Mouse (Mus musculus): ENCODE measurements around the gene Pogz. TPM values are rescaled to one million over a fixed set of nuclear protein-coding genes. Genes with fewer than 3 reads are reported as not detected.
"Not testable (repeated sequence)": the region's sequence is repeated elsewhere in the genome, so short reads cannot be mapped to it uniquely, and the experiment has no call there.

Gene Pogz
- polyA plus RNA-seq, 2 experiments = 2.6 to 6.0 TPM

DNA sequence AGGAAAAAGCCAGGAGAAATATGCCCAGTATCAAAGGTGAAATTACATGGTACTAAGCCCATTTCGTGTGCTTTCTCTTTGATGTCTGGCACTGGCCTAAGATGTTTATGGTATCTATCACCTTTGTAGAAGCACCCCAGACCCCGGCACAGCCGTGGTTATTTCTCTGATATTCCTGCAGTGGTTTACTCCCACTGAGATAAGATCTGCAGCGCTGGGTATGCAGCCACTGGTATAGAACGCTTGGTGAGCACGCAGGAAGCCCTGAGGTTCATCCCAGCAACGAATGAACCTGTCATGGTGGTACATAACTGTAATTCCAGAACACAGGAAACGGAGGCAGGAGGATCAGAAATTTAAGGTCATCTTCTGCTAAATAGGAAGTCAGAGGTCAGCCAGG lies 87.3 kb downstream of the Pogz start:
- H3K9me3 ChIP-seq (ENCODE audit: control insufficient read depth, low read length) = no peaks in the 10 kb centered on the region
- H3K36me3 ChIP-seq (replicated peaks; ENCODE audit: control insufficient read depth, insufficient read depth, low read depth) = no peaks in the 10 kb centered on the region
- no peak overlapping the region for H3K27ac ChIP-seq
- ATAC-seq (ENCODE audit: insufficient read depth) (no peak), DNase-seq (ENCODE audit: low read depth in 3 of 3, low spot score in 3 of 3) (no peak)
- no peak overlapping the region for H3K4me2 ChIP-seq (ENCODE audit: low read depth)
- no peak for TF ChIP-seq EP300 (IDR thresholded peaks at IDR 0.05; ENCODE audit: low read depth)
- TF ChIP-seq CTCF (IDR thresholded peaks at IDR 0.05; ENCODE audit: low read depth) = no peak
- WGBS (ENCODE audit: insufficient replicate concordance) = 24% methylated on average over 8 of the region's 8 CpGs
- peaks cover 10 to 39% of the 10 kb centered on the region in 2 experiments; a peak in 3 of 4 replicates for H3K4me1 ChIP-seq (replicated peaks; ENCODE audit: control insufficient read depth in 2 of 2, insufficient read depth in 2 of 2, low read length in 1 of 2)
- no peak overlapping the region for H3K4me3 ChIP-seq (ENCODE audit: insufficient read depth in 1 of 2, low read depth in 2 of 2, low read length in 2 of 2)
- H3K9ac ChIP-seq (replicated peaks) = no peak overlapping the region
- H3K27me3 ChIP-seq (ENCODE audit: control insufficient read depth, insufficient read depth, low read length) = no peaks in the 10 kb centered on the region

- DNase-seq (ENCODE audit: low read depth in 3 of 3, low spot score in 3 of 3) = peak in 1 of 3 experiments; percentile 41
- peak; percentile 95 for ATAC-seq (ENCODE audit: insufficient read depth)
- WGBS (ENCODE audit: insufficient replicate concordance) = 8% methylated on average over 4 of the region's 4 CpGs
- Histone ChIP-seq H3K4me1 (replicated peaks; ENCODE audit: control insufficient read depth in 2 of 2, insufficient read depth in 2 of 2, low read length in 1 of 2) (peaks cover 10 to 38% of the 10 kb centered on the region in 2 experiments; a peak in 3 of 4 replicates), H3K27ac (peak overlapping the region; percentile 57; the same call in 1 of the 2 replicates), H3K4me2 (ENCODE audit: low read depth) (peak overlapping the region; percentile 22; the same call in 1 of the 2 replicates)
- H3K9me3 ChIP-seq (ENCODE audit: control insufficient read depth, low read length); H3K36me3 ChIP-seq (replicated peaks; ENCODE audit: control insufficient read depth, insufficient read depth, low read depth); H3K9ac ChIP-seq (replicated peaks); H3K4me3 ChIP-seq (ENCODE audit: insufficient read depth in 1 of 2, low read depth in 2 of 2, low read length in 2 of 2); H3K27me3 ChIP-seq (ENCODE audit: control insufficient read depth, insufficient read depth, low read length): not testable (repeated sequence)
- TF ChIP-seq EP300 (IDR thresholded peaks at IDR 0.05; ENCODE audit: low read depth) = peak; percentile 78
These were observed 89.0 kb downstream of the Pogz start for GRCm38 (mm10) chr3:94926301-94926736.

- not testable (repeated sequence) for DNase-seq (ENCODE audit: low read depth in 3 of 3, low spot score in 3 of 3); H3K4me2 ChIP-seq (ENCODE audit: low read depth); ATAC-seq (ENCODE audit: insufficient read depth); H3K9me3 ChIP-seq (ENCODE audit: control insufficient read depth, low read length); H3K36me3 ChIP-seq (replicated peaks; ENCODE audit: control insufficient read depth, insufficient read depth, low read depth); H3K27ac ChIP-seq; H3K9ac ChIP-seq (replicated peaks); H3K4me3 ChIP-seq (ENCODE audit: insufficient read depth in 1 of 2, low read depth in 2 of 2, low read length in 2 of 2); H3K27me3 ChIP-seq (ENCODE audit: control insufficient read depth, insufficient read depth, low read length)
- WGBS (ENCODE audit: insufficient replicate concordance) = 66% methylated on average over 4 of the region's 4 CpGs
- H3K4me1 ChIP-seq (replicated peaks; ENCODE audit: control insufficient read depth in 2 of 2, insufficient read depth in 2 of 2, low read length in 1 of 2) = peaks cover 11 to 56% of the 10 kb centered on the region in 2 experiments
These were observed 91.6 kb downstream of the Pogz start for GRCm38 (mm10) chr3:94928979-94929378.

- not testable (repeated sequence) for H3K36me3 ChIP-seq (replicated peaks; ENCODE audit: control insufficient read depth, insufficient read depth, low read depth); H3K4me3 ChIP-seq (ENCODE audit: insufficient read depth in 1 of 2, low read depth in 2 of 2, low read length in 2 of 2); DNase-seq (ENCODE audit: low read depth in 3 of 3, low spot score in 3 of 3); ATAC-seq (ENCODE audit: insufficient read depth); H3K4me2 ChIP-seq (ENCODE audit: low read depth); H3K27me3 ChIP-seq (ENCODE audit: control insufficient read depth, insufficient read depth, low read length); H3K9me3 ChIP-seq (ENCODE audit: control insufficient read depth, low read length); H3K9ac ChIP-seq (replicated peaks); H3K27ac ChIP-seq
- H3K4me1 ChIP-seq (replicated peaks; ENCODE audit: control insufficient read depth in 2 of 2, insufficient read depth in 2 of 2, low read length in 1 of 2) = peaks cover 8 to 54% of the 10 kb centered on the region in 2 experiments
- WGBS (ENCODE audit: insufficient replicate concordance) = 59% methylated on average over 7 of the region's 7 CpGs
These were observed 93.3 kb downstream of the Pogz start for GRCm38 (mm10) chr3:94930386-94931266.

DNA sequence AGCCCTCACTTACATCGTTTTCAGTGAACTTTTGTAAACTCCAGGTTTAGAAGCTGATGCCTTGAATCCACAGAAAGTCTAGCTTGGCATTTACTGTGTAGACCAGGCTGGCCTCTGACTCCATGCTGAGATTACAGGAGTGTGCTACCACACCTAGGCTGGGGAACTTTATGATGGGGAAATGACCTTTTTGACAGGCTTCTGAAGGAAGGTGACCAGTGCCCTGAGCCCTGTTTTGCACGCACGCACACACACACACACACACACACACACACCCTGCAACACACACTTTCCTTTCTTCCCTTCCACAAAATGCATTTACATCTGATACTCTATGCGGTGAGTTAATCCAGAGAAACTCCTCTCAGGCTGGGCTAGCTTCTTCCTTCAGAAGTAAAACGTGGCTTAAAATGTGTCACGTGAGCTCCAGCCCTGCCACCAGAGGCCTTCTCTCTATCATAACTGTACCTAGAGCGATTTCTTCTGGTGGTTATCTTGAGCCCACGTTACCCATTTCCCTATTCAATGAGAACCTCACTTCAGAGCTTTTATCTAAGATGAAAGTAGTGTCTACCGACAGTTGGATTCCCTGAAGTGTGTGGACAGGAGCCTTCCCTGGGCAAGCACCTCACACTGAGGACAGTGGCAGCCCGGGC lies 94.2 kb downstream of the Pogz start:
- H3K27me3 ChIP-seq (ENCODE audit: control insufficient read depth, insufficient read depth, low read length); H3K4me2 ChIP-seq (ENCODE audit: low read depth); H3K36me3 ChIP-seq (replicated peaks; ENCODE audit: control insufficient read depth, insufficient read depth, low read depth); H3K9me3 ChIP-seq (ENCODE audit: control insufficient read depth, low read length); H3K4me3 ChIP-seq (ENCODE audit: insufficient read depth in 1 of 2, low read depth in 2 of 2, low read length in 2 of 2); H3K9ac ChIP-seq (replicated peaks): not testable (repeated sequence)
- peak overlapping the region; percentile 40; the same call in 1 of the 2 replicates for H3K27ac ChIP-seq
- peak; percentile 45 for ATAC-seq (ENCODE audit: insufficient read depth)
- peak in 2 of 3 experiments; percentile 41 to 53 for DNase-seq (ENCODE audit: low read depth in 3 of 3, low spot score in 3 of 3)
- H3K4me1 ChIP-seq (replicated peaks; ENCODE audit: control insufficient read depth in 2 of 2, insufficient read depth in 2 of 2, low read length in 1 of 2) = peaks cover 10 to 54% of the 10 kb centered on the region in 2 experiments
- WGBS (ENCODE audit: insufficient replicate concordance) = 35% methylated on average over 10 of the region's 10 CpGs
- TF ChIP-seq EP300 (IDR thresholded peaks at IDR 0.05; ENCODE audit: low read depth) = peak; percentile 54

Other genes with a start within 250 kb of the Pogz start
- gene Gm10972, start 194.5 kb upstream of the Pogz start, polyA plus RNA-seq (2012; rRNA removed) = not detected in 2 replicates
- not detected in 2 replicates for gene Gm10972, start 194.5 kb upstream of the Pogz start, polyA plus RNA-seq (2014; fragmentation: Nextera tagmentation; extraction: Ambion mirVana)
- gene Tuft1, start 178.7 kb upstream of the Pogz start, polyA plus RNA-seq (2012; rRNA removed) = 5.7 and 6.2 TPM in 2 replicates
- 7.4 and 7.8 TPM in 2 replicates for gene Tuft1, start 178.7 kb upstream of the Pogz start, polyA plus RNA-seq (2014; fragmentation: Nextera tagmentation; extraction: Ambion mirVana)
- gene Selenbp2, start 144.0 kb upstream of the Pogz start, polyA plus RNA-seq (2012; rRNA removed) = 19.6 and 20.7 TPM in 2 replicates
- gene Selenbp2, start 144.0 kb upstream of the Pogz start, polyA plus RNA-seq (2014; fragmentation: Nextera tagmentation; extraction: Ambion mirVana) = 21.2 and 24.3 TPM in 2 replicates
- 4.3 and 4.6 TPM in 2 replicates for gene Cgn, start 51.1 kb upstream of the Pogz start, polyA plus RNA-seq (2012; rRNA removed)
- gene Cgn, start 51.1 kb upstream of the Pogz start, polyA plus RNA-seq (2014; fragmentation: Nextera tagmentation; extraction: Ambion mirVana) = 5.7 and 7.2 TPM in 2 replicates
- gene Psmb4, start 49.4 kb downstream of the Pogz start, polyA plus RNA-seq (2012; rRNA removed) = 127 and 157 TPM in 2 replicates
- gene Psmb4, start 49.4 kb downstream of the Pogz start, polyA plus RNA-seq (2014; fragmentation: Nextera tagmentation; extraction: Ambion mirVana) = 190 and 203 TPM in 2 replicates
- 43.5 and 44.8 TPM in 2 replicates for gene Selenbp1, start 95.5 kb downstream of the Pogz start, polyA plus RNA-seq (2012; rRNA removed)
- gene Selenbp1, start 95.5 kb downstream of the Pogz start, polyA plus RNA-seq (2014; fragmentation: Nextera tagmentation; extraction: Ambion mirVana) = 56.7 and 71.2 TPM in 2 replicates
- gene Rfx5, start 116.5 kb downstream of the Pogz start, polyA plus RNA-seq (2012; rRNA removed) = 2.3 TPM in 2 replicates
- gene Rfx5, start 116.5 kb downstream of the Pogz start, polyA plus RNA-seq (2014; fragmentation: Nextera tagmentation; extraction: Ambion mirVana) = 0.88 and 1.5 TPM in 2 replicates
- gene Pi4kb, start 137.2 kb downstream of the Pogz start, polyA plus RNA-seq (2012; rRNA removed) = 7.3 and 14.0 TPM in 2 replicates
- 6.8 and 10.0 TPM in 2 replicates for gene Pi4kb, start 137.2 kb downstream of the Pogz start, polyA plus RNA-seq (2014; fragmentation: Nextera tagmentation; extraction: Ambion mirVana)
- gene Zfp687, start 177.9 kb downstream of the Pogz start, polyA plus RNA-seq (2012; rRNA removed) = 5.8 and 6.6 TPM in 2 replicates
- 4.4 and 5.9 TPM in 2 replicates for gene Zfp687, start 177.9 kb downstream of the Pogz start, polyA plus RNA-seq (2014; fragmentation: Nextera tagmentation; extraction: Ambion mirVana)
- gene Psmd4, start 205.0 kb downstream of the Pogz start, polyA plus RNA-seq (2012; rRNA removed) = 114 and 150 TPM in 2 replicates
- 153 and 161 TPM in 2 replicates for gene Psmd4, start 205.0 kb downstream of the Pogz start, polyA plus RNA-seq (2014; fragmentation: Nextera tagmentation; extraction: Ambion mirVana)

Data from liver, embryonic 14.5 days (tissue).